Mouse (Mus musculus) monocyte, adult 2 months (primary cell): ENCODE measurements around the gene Irf7.

Experiments
- DNase-seq, 2 experiments: peaks; one replicate each; pipeline ENCODE4 v3.0.0; 2022; ENCODE audit warnings: low spot score in 2 of 2, low read depth in 1 of 2

Gene Irf7

GRCm38 (mm10) chr7:141265739-141266561 is at the start of gene Irf7:
Gene Irf7, minus strand, starts transcription at chr7:141266481.
- DNase-seq, result peak; percentile 48 to 82

GRCm38 (mm10) chr7:141315974-141316373 is 49.7 kb upstream of the Irf7 start:
- peak in 1 of 2 experiments; percentile 32 for DNase-seq

GRCm38 (mm10) chr7:141315076-141315475 is 48.8 kb upstream of the Irf7 start:
- no peak for DNase-seq

GRCm38 (mm10) chr7:141314416-141314815 is 48.1 kb upstream of the Irf7 start:
- no peak for DNase-seq

GRCm38 (mm10) chr7:141304537-141304936 is 38.3 kb upstream of the Irf7 start:
- DNase-seq, result no peak

GRCm38 (mm10) chr7:141302702-141303268 is 36.5 kb upstream of the Irf7 start:
- DNase-seq, result no peak

- no peak for DNase-seq
Measured at GRCm38 (mm10) chr7:141301386-141301785, 35.1 kb upstream of the Irf7 start.

GRCm38 (mm10) chr7:141299175-141299574 is 32.9 kb upstream of the Irf7 start:
- DNase-seq, result no peak

- no peak for DNase-seq
Measured at GRCm38 (mm10) chr7:141297926-141298650, 31.8 kb upstream of the Irf7 start.

GRCm38 (mm10) chr7:141294479-141294878 is 28.2 kb upstream of the Irf7 start:
- DNase-seq, result no peak

- no peak for DNase-seq
Measured at GRCm38 (mm10) chr7:141293852-141294471, 27.7 kb upstream of the Irf7 start.

- DNase-seq, result no peak
Measured at GRCm38 (mm10) chr7:141292583-141293388, 26.5 kb upstream of the Irf7 start.

- DNase-seq, result no peak
Measured at GRCm38 (mm10) chr7:141291921-141292582, 25.8 kb upstream of the Irf7 start, which contains the start of gene Drd4. Gene Drd4, plus strand, starts transcription at chr7:141292006.

GRCm38 (mm10) chr7:141288042-141288441 is 21.8 kb upstream of the Irf7 start:
- DNase-seq, result no peak

- no peak for DNase-seq
Measured at GRCm38 (mm10) chr7:141282756-141283155, 16.5 kb upstream of the Irf7 start.

- no peak for DNase-seq
Measured at GRCm38 (mm10) chr7:141281442-141281841, 15.2 kb upstream of the Irf7 start.

GRCm38 (mm10) chr7:141278766-141279590 is 12.7 kb upstream of the Irf7 start, which contains the start of gene Sct:
Gene Sct, minus strand, starts transcription at chr7:141279133.
- no peak for DNase-seq

- DNase-seq, result no peak
Measured at GRCm38 (mm10) chr7:141277701-141278678, 11.7 kb upstream of the Irf7 start.
